Mouse (Mus musculus) embryo, embryonic 9.5 days (tissue): ENCODE data around the gene Trim60.
"Not testable (repeated sequence)": the region's sequence is repeated elsewhere in the genome, so short reads cannot be mapped to it uniquely, and the experiment has no call there.

Source experiments
- DNase-seq: peaks from one replicate; pipeline ENCODE4 v3.0.0-alpha.2; 2017; ENCODE audit errors: extremely low spot score

Trim60 gene

GRCm38 (mm10) chr8:65018423-65018822 is at the start of gene Trim60, which contains the start of gene Trim61:
Gene Trim60, minus strand, starts transcription at chr8:65018584.
Gene Trim61, minus strand, starts transcription at chr8:65018523.
- DNase-seq, result no peak

- no peak for DNase-seq
Measured at GRCm38 (mm10) chr8:65067694-65068472, 49.5 kb upstream of the Trim60 start.

GRCm38 (mm10) chr8:65067031-65067430 is 48.6 kb upstream of the Trim60 start:
- DNase-seq, result no peak

DNA sequence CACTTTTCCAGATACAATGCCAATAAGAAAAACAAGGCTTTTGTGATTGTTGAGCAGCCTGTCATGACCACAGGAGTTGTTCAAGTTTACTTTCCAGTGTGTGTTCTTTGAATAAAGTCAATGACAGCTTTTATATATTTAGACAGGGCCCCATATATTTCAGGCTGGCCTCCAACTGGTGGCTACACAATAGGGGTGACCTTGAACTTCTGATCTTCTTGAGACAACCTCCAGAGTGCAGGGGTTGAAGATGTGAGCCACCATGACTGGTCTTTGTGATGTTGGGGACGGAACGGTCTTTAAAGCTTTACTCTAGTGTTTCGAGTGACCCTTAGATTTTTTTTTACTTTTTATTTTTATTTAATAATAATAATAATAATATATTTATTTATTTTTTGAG is 47.2 kb upstream of the Trim60 start:
- DNase-seq, result no peak

DNA sequence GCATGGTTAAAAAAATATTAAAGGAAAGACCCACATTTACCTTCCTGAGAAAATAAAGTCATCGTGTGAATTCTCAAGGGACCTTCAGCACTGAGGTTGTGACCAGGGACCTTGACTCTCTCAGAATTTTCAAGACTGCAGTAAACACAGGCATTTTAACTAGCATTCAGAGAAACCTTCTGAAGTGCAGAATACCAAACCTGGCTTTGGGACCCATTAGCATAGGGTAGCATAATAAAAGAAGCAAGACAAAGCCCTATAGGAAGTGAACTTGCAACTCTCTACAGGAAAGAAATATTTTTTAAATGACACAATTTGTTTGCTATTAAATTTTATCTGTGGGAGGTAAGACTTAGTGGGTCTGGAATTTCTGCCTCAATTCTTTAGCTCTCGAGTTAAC is 45.7 kb upstream of the Trim60 start:
- DNase-seq, result no peak

DNA sequence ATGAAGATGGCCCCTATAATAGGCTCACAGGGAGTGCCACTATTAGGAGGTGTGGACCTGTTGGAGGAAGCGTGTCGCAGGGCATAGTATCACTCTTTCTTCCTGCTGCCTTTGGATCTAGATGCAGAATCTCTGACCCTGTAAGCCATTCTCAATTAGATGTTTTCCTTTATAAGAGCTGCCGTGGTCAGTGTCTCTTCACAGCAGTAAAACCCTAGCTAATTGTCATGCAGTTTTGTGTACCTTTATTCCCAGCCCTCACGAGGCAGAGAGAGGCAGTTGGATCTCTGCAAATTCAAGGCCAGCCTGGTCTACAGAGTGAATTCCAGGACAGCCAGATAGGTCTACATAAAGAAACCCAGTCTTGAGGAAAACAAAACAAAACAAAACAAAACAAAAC is 43.8 kb upstream of the Trim60 start:
- no peak for DNase-seq

DNA sequence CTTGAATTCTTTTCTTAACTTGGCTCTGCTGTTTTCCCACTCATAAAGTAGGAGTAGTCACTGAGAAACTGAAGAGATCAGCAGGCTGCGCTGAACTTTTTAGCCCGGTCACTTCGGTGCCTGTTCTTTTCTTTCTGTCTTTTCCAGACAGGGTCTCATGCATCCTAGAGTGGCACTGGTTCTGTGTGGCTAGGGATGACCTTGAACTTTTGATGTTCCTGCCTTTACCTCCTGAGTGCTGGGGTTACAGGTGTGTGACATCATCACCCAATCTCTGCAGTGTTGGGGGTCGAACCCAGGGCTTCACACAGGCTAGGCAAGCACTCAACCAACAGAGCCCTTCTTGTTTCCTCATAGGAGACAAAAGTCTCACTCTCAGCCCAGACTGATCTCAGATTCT is 38.3 kb upstream of the Trim60 start:
- no peak for DNase-seq

DNA sequence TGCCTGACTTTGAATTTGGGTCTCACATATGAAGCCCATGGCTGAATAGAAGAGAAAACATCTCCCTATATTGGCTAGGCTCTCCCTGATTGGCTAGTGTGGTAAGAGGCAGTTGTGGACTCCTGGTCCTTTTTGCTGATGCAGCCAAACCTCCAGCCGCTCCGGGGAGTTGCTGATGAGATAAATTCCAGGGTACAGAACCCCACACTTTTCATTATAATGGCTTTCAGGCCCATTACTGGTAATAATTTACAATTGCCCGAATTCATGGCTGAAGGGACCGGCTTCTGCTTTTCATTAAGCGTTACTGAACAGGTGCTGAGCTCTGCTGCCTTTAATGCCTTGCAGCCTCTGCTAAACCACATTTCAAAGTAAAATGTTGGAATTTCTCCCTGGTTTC is 35.6 kb upstream of the Trim60 start:
- no peak for DNase-seq

GRCm38 (mm10) chr8:65053554-65053953 is 35.2 kb upstream of the Trim60 start:
- DNase-seq, result no peak

DNA sequence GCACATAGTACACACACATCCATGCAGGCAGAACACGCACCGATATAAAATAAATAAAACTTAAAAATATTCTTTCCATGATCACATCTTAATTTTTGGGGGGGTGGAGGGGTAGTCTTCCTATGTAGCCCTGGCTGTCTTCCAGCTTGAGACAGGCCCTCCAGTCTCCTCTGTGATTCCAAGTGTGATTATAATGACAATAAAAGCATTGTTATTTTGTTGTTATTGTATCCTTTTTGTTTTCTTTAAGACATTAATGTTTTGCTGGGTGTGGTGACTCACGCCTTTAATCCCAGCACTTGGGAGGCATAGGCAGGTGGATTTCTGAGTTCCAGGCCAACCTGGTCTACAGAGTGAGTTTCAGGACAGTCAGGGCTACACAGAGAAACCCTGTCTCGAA is 29.4 kb upstream of the Trim60 start:
- no peak for DNase-seq

- no peak for DNase-seq
Measured at GRCm38 (mm10) chr8:65047193-65047592, 28.8 kb upstream of the Trim60 start.

DNA sequence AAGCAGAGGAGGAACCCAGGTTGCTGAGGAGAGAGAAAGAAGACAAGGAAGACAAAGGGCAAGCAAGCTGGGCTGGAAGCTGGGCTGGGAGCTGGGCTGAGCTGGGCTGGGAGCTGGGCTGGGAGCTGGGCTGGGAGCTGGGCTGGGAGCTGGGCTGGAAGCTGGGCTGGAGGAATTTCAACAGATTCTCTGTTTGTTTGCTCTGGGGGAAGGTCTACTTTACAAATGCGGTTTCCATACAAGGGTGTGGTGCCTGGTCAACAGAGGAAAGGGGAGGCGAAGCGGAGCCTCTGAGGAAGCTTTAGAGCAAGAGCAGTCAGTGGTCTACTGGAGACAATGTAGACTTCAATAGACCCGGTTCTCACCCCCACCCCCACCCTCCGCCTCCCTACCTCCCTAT is 28.2 kb upstream of the Trim60 start:
- no peak for DNase-seq

GRCm38 (mm10) chr8:65037117-65037533 is 18.7 kb upstream of the Trim60 start, which contains the start of gene Apela:
Gene Apela, minus strand, starts transcription at chr8:65037336.
- peak; percentile 78 for DNase-seq

GRCm38 (mm10) chr8:65034136-65034535 is 15.8 kb upstream of the Trim60 start:
- DNase-seq, result no peak

- DNase-seq, result no peak
Measured at GRCm38 (mm10) chr8:65033056-65033455, 14.7 kb upstream of the Trim60 start.

DNA sequence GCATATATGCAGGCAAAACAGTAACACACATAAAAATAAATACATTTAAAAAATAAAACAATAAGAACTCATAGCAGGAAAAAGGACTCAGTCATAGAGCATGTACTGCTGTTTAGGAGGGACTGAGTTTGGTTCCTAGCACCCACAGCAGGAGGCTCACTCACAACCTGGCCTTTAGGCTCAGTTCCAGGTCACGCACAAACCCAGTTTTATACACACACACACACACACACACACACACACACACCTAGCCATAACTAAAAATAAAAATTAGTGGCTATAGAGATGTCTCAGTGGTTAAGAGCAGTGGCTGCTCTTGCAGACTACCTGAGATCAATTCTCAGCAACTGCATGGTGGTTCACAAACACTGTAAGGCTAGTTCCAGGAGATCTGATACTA is 13.7 kb upstream of the Trim60 start:
- DNase-seq, result no peak

GRCm38 (mm10) chr8:65030735-65031485 is 12.5 kb upstream of the Trim60 start:
- no peak for DNase-seq

DNA sequence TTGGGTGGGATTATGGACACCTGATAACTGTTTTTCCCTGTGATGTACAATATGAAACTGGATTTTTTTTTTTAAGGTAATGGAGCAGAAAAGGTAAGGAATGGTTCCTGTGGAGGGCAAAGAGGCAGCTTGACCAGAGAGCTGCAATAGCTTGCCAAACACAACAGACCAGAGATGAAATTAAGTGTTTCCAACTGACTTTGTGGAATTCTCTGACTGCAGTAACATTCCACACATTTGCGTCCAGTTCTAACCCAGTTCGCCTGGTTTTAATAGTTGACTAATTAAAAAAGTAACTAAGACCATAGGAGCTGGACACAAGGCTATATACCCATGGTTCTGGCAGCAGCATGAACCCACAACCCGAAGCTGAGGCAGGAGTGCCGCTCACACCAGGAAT is 11.4 kb upstream of the Trim60 start:
- no peak for DNase-seq

DNA sequence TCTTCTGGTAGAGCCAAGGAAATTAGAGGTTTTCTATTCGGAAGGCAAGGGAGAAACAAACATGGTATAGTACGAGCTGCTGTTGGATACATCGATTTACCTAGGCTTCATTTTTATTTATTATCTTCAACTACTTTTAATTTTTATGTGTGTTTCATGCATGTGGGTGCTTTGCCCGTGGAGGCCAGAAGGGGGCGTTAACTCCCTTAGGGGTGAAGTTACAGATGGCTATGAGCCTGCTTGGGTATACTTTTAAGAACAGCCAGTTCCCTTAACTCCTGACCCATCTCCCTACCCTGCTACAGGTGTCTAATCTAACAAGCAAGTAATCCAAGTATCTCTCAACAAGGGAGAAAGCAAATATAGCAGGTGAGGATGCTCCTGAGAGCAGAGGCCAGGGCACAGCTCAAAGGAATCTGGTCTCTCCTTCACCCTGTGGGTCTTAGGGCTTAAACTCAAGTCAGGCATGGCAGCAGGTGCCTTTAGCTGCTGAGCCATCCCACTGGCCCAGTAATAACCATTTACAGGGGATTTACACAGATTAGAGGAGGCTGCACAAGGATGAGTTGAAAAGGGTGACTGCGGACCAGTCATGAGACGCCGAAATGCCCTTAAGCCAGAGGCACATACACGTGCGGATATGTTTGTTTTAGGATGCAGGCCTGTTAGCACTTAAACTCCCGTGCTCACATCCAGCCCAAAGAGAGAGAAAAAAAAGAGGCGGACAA is 10.7 kb upstream of the Trim60 start:
- DNase-seq, result no peak

- DNase-seq, result peak; percentile 54
Measured at GRCm38 (mm10) chr8:65022485-65022884, 4.1 kb upstream of the Trim60 start.

DNA sequence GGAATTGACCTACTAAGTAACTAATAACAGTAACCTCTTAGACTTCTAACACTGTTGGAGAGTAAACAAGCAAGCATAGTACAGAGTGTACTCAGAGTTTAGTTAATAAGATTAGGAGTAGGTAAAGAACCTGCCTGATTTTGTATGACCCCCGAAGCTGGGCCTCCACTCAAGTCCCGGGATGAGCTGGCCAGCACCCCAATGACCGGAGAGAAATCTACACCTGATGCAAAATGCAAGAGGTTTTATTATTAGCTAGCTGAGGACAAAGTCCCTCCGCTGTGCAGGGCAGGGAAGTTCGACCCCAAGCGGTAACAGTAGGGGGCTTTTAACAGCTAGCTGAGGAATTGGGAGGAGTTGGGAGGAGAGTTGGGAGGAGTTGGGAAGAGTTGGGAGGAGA is 10.8 kb downstream of the Trim60 start:
- not testable (repeated sequence) for DNase-seq

- no peak for DNase-seq
Measured at GRCm38 (mm10) chr8:64998806-64999365, 19.5 kb downstream of the Trim60 start.
